Mouse (Mus musculus): Measurements from ENCODE around the gene Wsb1.

The Wsb1 gene

GRCm38 (mm10) chr11:79215539-79215938 lies 38.9 kb downstream of the Wsb1 start:
- no peak for DNase-seq (ENCODE audit: low read depth, low spot score)

GRCm38 (mm10) chr11:79214015-79214418 lies 40.5 kb downstream of the Wsb1 start:
- DNase-seq (ENCODE audit: low read depth, low spot score), result peak; percentile 91

GRCm38 (mm10) chr11:79209882-79210471 lies 44.5 kb downstream of the Wsb1 start:
- DNase-seq (ENCODE audit: low read depth, low spot score), result no peak

- no peak for DNase-seq (ENCODE audit: low read depth, low spot score)
Measured at GRCm38 (mm10) chr11:79209113-79209512, 45.4 kb downstream of the Wsb1 start.

- DNase-seq (ENCODE audit: low read depth, low spot score), result no peak
Measured at GRCm38 (mm10) chr11:79208462-79208861, 46.0 kb downstream of the Wsb1 start.

GRCm38 (mm10) chr11:79207691-79208090 lies 46.8 kb downstream of the Wsb1 start:
- no peak for DNase-seq (ENCODE audit: low read depth, low spot score)

GRCm38 (mm10) chr11:79204444-79204843 lies 50.0 kb downstream of the Wsb1 start:
- DNase-seq (ENCODE audit: low read depth, low spot score), result no peak

- peak; percentile 7 for DNase-seq (ENCODE audit: low read depth, low spot score)
Measured at GRCm38 (mm10) chr11:79200502-79200901, 54.0 kb downstream of the Wsb1 start.

- no peak for DNase-seq (ENCODE audit: low read depth, low spot score)
Measured at GRCm38 (mm10) chr11:79198562-79198961, 55.9 kb downstream of the Wsb1 start.

- no peak for DNase-seq (ENCODE audit: low read depth, low spot score)
Measured at GRCm38 (mm10) chr11:79197846-79198235, 56.6 kb downstream of the Wsb1 start.

GRCm38 (mm10) chr11:79196876-79197845 lies 57.3 kb downstream of the Wsb1 start:
- DNase-seq (ENCODE audit: low read depth, low spot score), result no peak

- peak; percentile 9 for DNase-seq (ENCODE audit: low read depth, low spot score)
Measured at GRCm38 (mm10) chr11:79196196-79196869, 58.1 kb downstream of the Wsb1 start.

GRCm38 (mm10) chr11:79192176-79192575 lies 62.3 kb downstream of the Wsb1 start:
- DNase-seq (ENCODE audit: low read depth, low spot score), result peak; percentile 68

- DNase-seq (ENCODE audit: low read depth, low spot score), result no peak
Measured at GRCm38 (mm10) chr11:79191214-79191613, 63.3 kb downstream of the Wsb1 start.

- no peak for DNase-seq (ENCODE audit: low read depth, low spot score)
Measured at GRCm38 (mm10) chr11:79190257-79190656, 64.2 kb downstream of the Wsb1 start.
